Mouse (Mus musculus): ENCODE data around the gene Gm10271.

Gm10271 gene

GRCm38 (mm10) chr10:116977858-116978257 is 5.4 kb upstream of the Gm10271 start:
- no peak for DNase-seq

GRCm38 (mm10) chr10:116977455-116977854 is 5.0 kb upstream of the Gm10271 start:
- DNase-seq: no peak

- no peak for DNase-seq
Observed at GRCm38 (mm10) chr10:116968741-116969140, 3.7 kb downstream of the Gm10271 start.

GRCm38 (mm10) chr10:116966065-116966464 is 6.3 kb downstream of the Gm10271 start:
- peak; percentile 28 for DNase-seq

GRCm38 (mm10) chr10:116965297-116965696 is 7.1 kb downstream of the Gm10271 start:
- peak; percentile 76 for DNase-seq

GRCm38 (mm10) chr10:116964571-116964970 is 7.8 kb downstream of the Gm10271 start:
- DNase-seq: no peak

- no peak for DNase-seq
Observed at GRCm38 (mm10) chr10:116964084-116964483, 8.3 kb downstream of the Gm10271 start.

- DNase-seq: peak; percentile 20
Observed at GRCm38 (mm10) chr10:116962803-116963202, 9.6 kb downstream of the Gm10271 start.

GRCm38 (mm10) chr10:116962152-116962551 is 10.3 kb downstream of the Gm10271 start:
- DNase-seq: no peak

- DNase-seq: no peak
Observed at GRCm38 (mm10) chr10:116957867-116958551, 14.4 kb downstream of the Gm10271 start.

GRCm38 (mm10) chr10:116956483-116957158 is 15.8 kb downstream of the Gm10271 start:
- DNase-seq: no peak

- peak; percentile 57 for DNase-seq
Observed at GRCm38 (mm10) chr10:116955191-116955590, 17.2 kb downstream of the Gm10271 start.

- no peak for DNase-seq
Observed at GRCm38 (mm10) chr10:116950886-116951285, 21.5 kb downstream of the Gm10271 start.

- peak; percentile 88 for DNase-seq
Observed at GRCm38 (mm10) chr10:116950009-116950769, 22.2 kb downstream of the Gm10271 start, which contains the start of gene Rab3ip. Gene Rab3ip (minus strand): TSS chr10:116950769.

GRCm38 (mm10) chr10:116949111-116950008 is 23.0 kb downstream of the Gm10271 start:
- peak; percentile 46 for DNase-seq

GRCm38 (mm10) chr10:116948414-116948813 is 24.0 kb downstream of the Gm10271 start:
- DNase-seq: no peak

GRCm38 (mm10) chr10:116944940-116945339 is 27.5 kb downstream of the Gm10271 start:
- no peak for DNase-seq

GRCm38 (mm10) chr10:116944144-116944543 is 28.3 kb downstream of the Gm10271 start:
- DNase-seq: peak; percentile 24

GRCm38 (mm10) chr10:116943025-116943424 is 29.4 kb downstream of the Gm10271 start:
- DNase-seq: peak; percentile 52

- DNase-seq: no peak
Observed at GRCm38 (mm10) chr10:116935028-116935427, 37.4 kb downstream of the Gm10271 start.

- no peak for DNase-seq
Observed at GRCm38 (mm10) chr10:116933794-116934193, 38.6 kb downstream of the Gm10271 start.

- DNase-seq: no peak
Observed at GRCm38 (mm10) chr10:116932418-116932817, 40.0 kb downstream of the Gm10271 start.

All from lung, postnatal 36 days (tissue).